Mouse (Mus musculus) brown adipose tissue, adult 24 weeks (tissue): ENCODE measurements around the gene Nrxn1. TPM values are rescaled to one million over a fixed set of nuclear protein-coding genes. Genes with fewer than 3 reads are reported as not detected.

Source experiments
- H3K27ac ChIP-seq: fragments of 200-500 bp; replicated peaks from 2 replicates; pipeline ENCODE4 v1.5.1; 2012; ENCODE audit warnings: low read depth, mild to moderate bottlenecking, low read length
- H3K4me1 ChIP-seq: fragments of 200-500 bp; 2 replicates; pipeline ENCODE4 v1.6.1; 2012; ENCODE audit warnings: low read length, mixed read lengths; ENCODE audit not compliant: control insufficient read depth, insufficient read depth, insufficient read length
- H3K4me3 ChIP-seq: fragments of 200-500 bp; 2 replicates; pipeline ENCODE4 v1.5.1; 2012; ENCODE audit warnings: low read depth, mild to moderate bottlenecking, low read length, moderate library complexity; ENCODE audit not compliant: insufficient read depth
- polyA plus RNA-seq: library from polyadenylated mRNA; stranded (reverse); fragments of >200 nt; gene quantifications from 2 replicates; pipeline ENCODE4 v1.2.4, GENCODE M21; 2012; ENCODE audit not compliant: missing spikeins, insufficient read depth, insufficient read length

Gene Nrxn1
- polyA plus RNA-seq, 1 experiment: 0.67 TPM

DNA sequence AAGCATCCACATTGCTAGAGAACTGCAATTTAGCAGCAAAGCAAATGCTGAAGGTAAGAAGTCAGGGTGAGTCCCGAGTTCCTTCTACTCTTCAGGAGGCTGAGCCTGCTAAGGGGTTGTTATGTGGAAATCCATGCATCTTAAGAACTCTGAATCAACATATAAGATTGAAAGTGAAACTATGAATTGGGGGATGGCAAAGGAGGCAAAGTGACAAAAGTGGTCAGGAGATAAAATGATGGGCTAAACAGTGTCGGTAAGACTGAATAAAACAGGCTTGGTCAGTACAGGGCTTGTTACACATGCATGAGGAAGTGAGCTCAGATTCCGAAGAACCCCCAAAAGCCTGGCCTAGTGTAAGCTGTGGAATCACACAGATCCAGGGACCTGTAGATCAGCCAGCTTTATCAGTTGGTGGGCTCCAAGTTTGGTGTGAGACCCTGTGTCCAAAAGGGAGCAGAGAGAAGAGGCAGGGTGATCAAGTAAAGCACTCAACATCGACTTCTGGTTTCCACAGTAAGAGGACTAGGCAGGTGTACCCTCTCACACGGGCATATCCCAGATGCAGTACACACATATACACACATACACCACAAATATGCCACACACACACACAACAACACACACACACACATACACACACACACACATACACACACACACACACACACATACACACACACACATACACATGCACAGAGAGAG lies 85.3 kb downstream of the Nrxn1 start:
- Histone ChIP-seq H3K4me3 (no peak overlapping the region), H3K4me1 (no peaks in the 10 kb centered on the region)

DNA sequence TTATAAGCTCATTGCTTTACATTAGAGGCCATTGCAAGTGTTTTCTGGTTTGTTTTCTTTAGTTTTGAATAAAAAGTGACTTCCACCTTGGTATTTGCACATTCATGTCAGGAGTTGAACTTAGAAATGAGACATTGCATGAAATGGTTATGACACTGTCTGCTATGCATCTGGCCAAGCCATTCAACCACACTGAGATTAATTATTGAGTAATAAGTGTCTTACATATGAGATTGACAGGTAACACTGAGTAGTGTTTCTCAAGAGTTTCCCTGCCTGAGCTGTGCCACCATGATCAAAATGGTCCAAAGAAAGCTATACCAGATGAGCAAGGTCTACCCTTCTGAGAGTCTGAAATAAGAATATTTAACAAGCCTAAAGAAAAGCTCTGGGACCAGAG lies 92.5 kb downstream of the Nrxn1 start:
- H3K4me1 ChIP-seq: no peaks in the 10 kb centered on the region
- H3K27ac ChIP-seq: no peak overlapping the region
- no peak overlapping the region for H3K4me3 ChIP-seq

More for the DNA sequence above, 85.3 kb downstream of the Nrxn1 start:
- H3K27ac ChIP-seq: no peak overlapping the region

DNA sequence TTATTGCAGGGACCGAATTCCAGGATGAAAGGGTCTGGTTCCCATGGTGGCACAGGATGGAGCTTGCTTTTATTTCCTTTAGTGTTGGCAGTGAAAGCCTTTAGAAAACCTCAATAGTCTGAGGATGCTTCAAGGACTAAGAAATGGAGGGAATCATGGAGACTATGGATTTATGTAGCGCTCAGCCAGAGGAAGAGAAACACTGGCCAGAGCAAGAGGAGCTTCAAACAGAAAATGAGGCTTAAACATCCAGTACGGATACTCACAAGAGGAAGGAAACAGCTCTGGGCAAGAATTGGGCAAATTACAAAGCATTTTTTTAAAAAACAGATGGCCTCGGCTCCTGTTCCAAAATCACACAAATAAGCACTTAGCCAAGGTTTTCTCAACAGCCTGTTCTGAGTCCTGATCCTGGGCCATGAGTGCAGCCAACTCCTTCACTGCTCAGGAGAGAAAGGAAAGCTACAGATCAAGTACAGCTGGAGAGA lies 93.2 kb downstream of the Nrxn1 start:
- H3K4me1 ChIP-seq: no peaks in the 10 kb centered on the region

DNA sequence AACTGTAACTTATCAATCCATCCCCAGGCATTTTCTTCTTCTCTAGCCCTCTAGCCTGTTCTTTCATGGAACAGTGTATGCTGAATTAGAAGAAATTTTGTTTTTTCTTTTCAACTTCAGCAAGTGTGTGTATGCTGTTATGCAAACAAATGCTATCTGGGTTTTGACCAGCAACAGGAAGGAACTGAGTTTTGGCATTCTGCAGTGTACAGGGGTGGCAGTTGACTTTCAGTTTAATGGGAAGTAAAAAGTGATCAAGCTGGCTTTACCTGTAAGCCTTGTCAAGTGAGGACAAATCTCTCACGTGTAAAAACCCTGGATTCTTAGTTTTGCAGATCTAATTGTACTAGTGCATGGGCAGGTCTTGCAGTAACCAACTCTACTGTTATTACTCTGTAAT lies 95.2 kb downstream of the Nrxn1 start:
- no peak overlapping the region for H3K4me3 ChIP-seq
- no peak overlapping the region for H3K27ac ChIP-seq
- no peaks in the 10 kb centered on the region for H3K4me1 ChIP-seq

More for the DNA sequence above, 93.2 kb downstream of the Nrxn1 start:
- Histone ChIP-seq H3K27ac (no peak overlapping the region), H3K4me3 (no peak overlapping the region)

DNA sequence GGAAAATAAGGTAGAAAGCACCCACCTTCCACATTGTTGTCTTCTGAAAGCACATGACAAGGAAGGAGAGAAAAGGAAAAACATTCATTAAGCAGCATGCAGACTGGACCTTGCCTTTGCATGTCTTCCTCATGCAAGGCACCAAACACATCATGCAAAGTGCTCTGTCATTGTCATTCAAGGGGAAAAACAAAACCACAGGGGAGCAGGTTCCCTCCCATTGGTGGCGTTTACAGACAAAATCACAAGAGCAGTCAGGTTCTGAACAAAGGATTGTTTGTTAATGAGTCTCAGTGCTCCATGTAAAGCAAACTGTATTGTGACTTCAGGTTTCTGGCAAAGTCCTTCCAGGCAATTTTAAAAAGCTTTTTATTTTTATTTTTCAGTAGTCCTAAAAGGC lies 97.4 kb downstream of the Nrxn1 start:
- no peak overlapping the region for H3K4me3 ChIP-seq
- H3K27ac ChIP-seq: no peak overlapping the region
- H3K4me1 ChIP-seq: no peaks in the 10 kb centered on the region

DNA sequence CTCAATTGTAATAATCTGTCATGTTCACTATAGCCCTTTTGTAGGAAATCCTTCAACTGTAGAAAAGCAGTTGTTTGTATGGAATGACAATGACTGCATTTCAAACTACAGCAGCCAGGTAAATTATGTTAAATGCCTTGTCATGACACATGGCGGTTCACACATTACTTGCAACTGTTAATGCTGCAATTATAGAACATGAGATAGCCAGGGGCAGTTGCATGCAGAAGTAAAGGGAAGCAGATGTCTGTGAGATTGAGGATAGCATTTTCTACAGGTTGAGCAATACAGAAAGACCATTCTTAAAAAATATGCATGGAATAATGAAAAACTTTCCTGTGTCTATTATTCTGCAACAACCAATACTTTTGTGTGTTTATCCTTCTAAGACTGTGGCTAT lies 98.6 kb downstream of the Nrxn1 start:
- Histone ChIP-seq H3K4me1 (no peaks in the 10 kb centered on the region), H3K27ac (no peak overlapping the region), H3K4me3 (no peak overlapping the region)

DNA sequence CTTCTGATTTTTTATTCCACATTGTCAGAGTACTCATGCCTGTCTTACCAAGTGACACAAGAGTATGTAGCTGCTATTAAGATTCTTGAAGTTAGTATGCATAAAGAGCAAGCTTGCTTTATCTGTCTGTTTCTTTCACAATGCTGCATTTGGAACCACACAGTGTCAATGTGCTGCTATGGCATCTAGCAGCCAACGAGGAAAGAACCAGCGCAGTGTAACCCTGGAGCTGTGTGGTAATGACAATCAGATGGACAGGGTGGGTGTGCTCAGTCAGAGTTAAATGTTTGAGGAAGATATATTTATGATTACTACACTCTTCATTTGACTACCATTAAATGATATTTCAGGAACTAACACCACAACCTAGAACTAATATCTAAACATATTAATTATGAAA lies 102.1 kb downstream of the Nrxn1 start:
- no peak overlapping the region for H3K4me3 ChIP-seq
- H3K4me1 ChIP-seq: no peaks in the 10 kb centered on the region
- no peak overlapping the region for H3K27ac ChIP-seq

DNA sequence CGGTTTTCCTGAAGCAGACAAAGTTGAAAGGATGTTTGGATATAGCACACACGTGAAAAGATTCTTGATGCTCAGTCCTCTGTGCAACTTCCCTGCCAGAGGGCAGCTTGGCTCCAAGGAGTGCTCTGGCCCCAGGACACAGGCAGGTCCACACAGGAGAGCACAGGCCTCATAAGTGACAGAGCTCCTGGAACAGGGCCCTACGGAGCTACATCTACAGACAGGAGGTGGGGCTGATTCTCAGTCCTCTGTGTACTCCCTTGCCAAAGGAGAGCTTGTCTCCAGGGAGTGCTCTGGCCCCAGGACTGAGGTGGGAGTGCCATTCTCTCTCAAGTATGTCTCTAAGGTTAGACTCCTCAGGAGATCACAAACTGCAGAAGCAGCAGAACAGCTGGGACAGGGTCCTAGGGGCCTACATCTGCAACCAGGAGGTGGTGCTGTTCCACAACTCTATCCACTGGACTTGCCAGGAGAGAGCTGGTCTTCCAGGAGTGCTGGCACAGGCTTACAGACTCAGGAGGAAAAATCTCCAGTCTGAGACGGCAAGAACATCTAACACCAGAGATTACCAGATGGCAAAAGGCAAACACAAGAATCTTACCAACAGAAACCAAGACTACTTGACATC lies 129.9 kb downstream of the Nrxn1 start:
- Histone ChIP-seq H3K4me3 (no peak overlapping the region), H3K4me1 (no peaks in the 10 kb centered on the region), H3K27ac (no peak overlapping the region)

DNA sequence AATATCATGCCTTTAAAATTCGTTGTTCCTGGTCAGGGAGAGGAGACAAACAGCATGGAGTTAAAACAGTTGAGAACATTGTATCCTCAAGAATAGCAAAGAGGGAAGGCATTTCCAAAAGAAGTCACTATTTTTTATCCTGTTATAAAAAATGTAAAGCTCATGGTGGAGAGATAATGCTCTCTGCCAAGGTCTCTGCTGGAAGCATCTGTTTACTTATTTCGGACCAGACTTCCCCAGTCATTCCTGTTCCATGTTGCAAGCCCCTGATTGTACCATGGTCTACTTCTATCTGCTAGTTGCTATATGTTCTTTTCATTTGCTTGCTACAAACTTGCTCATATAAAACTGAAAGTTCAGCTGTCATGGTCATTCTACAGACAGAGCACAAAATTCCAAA lies 137.7 kb downstream of the Nrxn1 start:
- Histone ChIP-seq H3K4me1 (no peaks in the 10 kb centered on the region), H3K4me3 (no peak overlapping the region), H3K27ac (no peak overlapping the region)

DNA sequence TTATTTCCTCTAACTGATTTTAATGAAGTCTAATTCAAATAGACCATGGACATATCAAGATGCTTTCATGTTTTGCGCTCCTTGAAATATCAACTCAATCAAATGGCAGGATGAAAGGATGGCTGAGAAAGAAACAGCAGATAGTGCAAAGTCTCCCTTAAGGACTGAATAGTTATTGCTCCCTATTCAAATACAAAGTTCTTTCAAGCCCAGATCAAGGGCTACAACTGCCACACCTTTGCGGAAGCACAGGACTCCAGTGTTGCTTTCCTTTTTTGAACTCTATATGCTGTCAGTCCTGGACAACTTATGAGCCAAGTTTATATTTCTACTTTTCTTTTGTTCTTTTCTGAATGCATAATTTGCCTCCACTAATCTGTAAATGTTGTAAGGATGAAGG lies 157.9 kb downstream of the Nrxn1 start:
- no peak overlapping the region for H3K27ac ChIP-seq
- no peaks in the 10 kb centered on the region for H3K4me1 ChIP-seq
- H3K4me3 ChIP-seq: no peak overlapping the region

DNA sequence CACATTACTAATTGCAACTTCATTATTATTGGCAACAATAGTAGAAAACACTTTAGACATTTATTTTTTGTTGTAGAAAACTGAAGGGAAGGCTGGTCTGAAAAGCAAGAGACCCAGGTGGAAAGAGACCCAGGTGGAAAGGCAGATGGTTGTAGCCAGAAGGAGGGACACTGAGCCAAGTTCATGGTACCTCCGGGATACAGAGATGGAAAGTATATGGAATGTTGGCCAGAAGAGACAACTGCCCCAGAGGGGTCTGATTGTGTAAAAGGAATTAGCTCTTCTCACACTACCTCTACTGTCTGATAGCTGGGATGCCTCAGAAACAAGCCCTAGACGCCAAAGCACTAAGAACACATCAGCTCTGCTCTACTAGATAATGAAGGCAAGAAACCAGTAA lies 179.6 kb downstream of the Nrxn1 start:
- Histone ChIP-seq H3K27ac (no peak overlapping the region), H3K4me1 (no peaks in the 10 kb centered on the region), H3K4me3 (no peak overlapping the region)

DNA sequence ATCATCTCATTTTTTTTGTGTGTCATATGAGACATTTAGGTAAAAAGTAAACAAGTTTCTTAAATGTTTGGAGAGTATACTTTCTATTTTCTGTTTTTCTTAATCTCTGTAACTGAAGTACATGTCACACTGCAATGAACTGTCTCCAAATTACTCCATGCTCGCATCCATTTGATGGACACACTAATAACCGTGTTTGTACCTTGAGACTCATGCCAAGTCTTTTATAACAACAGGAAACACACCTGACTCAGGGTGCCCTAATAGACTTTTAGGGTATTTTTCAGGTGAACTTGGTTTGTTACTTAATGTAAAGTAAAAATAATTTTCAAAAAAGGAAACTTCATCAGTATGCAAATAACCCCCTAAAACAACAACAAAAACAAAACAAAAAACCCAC lies 180.1 kb downstream of the Nrxn1 start:
- no peak overlapping the region for H3K4me3 ChIP-seq
- H3K27ac ChIP-seq: no peak overlapping the region
- H3K4me1 ChIP-seq: no peaks in the 10 kb centered on the region

DNA sequence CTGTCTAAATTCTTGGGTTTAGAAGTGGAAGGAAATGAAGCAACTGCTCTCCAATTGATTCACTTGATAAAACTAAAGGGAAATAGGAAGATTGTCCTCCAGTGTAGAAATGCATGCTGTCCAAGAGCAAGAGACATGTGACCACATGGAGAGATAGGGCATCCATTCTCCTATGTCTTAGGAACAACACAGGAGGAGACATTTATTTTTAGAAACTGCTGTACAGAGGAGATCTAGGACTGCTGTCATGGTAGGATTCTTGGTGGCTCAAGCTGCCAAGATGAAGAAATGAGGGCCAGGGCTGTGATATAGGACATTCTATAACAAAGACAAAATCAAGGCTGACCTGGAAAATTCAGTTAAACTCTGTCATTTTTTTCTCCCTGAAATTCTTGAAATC lies 180.5 kb downstream of the Nrxn1 start:
- H3K27ac ChIP-seq: no peak overlapping the region
- no peak overlapping the region for H3K4me3 ChIP-seq
- H3K4me1 ChIP-seq: no peaks in the 10 kb centered on the region

DNA sequence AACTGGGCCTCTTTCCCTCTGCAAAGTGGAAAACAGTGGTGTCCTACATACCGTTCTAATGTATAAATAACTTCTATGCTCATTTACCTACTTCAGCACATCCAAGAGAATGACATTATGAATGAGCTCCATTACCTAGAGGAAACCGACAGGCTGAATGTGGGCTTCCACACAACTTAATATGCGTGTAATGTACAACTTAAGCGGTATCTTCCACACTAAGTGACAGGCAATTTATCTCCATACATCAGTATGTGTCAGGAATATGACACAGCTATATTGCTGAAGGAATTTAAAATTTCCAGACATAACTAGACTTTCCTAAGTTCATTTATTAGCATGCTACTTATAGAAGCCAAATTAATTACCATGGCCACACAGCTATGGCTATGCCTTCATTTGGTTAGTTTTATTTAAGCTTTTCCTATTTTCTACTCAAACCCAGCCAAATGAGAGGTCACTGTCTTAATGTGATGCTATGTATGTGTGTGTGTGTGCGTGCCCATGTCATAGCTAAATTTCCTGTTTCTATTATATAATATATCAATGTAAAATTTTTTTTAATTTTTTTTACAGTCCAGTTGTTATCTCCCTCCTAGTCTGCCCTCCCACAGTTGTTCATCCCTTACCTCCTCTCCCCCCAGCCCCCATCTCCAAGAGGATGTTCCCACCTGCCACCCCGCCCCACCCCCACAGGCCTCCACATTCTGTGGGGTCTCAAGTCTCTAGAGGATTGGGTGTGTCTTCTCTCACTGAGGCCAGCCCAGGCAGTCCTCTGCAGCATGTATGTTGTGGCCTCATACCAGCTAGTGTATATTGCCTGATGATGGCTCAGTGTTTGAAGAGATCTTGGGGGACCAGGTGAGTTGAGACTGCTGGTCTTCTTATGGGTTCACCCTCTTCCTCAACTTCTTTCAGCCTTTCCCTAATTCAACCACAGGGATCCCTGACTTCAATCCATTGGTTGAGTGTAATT lies 186.5 kb downstream of the Nrxn1 start:
- Histone ChIP-seq H3K4me3 (no peak overlapping the region), H3K27ac (no peak overlapping the region), H3K4me1 (no peaks in the 10 kb centered on the region)

DNA sequence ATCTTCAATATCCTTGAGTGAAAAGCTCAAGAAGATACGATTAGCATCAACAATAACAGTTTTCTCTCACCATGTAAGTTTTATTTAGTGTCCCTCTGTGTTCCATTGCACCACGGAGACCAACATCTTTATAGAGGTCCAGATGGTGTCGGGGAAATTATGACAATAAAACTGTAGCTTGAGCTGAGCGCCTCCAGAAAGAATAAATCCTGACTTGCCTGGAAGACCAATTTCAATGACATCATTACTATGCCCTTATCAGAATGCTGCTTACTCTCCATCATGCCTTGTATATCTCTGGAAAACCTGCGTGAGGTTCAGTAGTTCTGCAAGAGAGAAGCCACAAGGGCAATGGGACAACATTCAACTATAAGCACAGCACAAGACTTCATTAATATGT lies 187.7 kb downstream of the Nrxn1 start:
- Histone ChIP-seq H3K4me3 (no peak overlapping the region), H3K4me1 (no peaks in the 10 kb centered on the region), H3K27ac (no peak overlapping the region)
